Mouse (Mus musculus) frontal cortex, postnatal 25 days (tissue): ENCODE measurements around the gene Atf2.
"Not testable (repeated sequence)": the region's sequence is repeated elsewhere in the genome, so short reads cannot be mapped to it uniquely, and the experiment has no call there.

ENCODE experiments used
- DNase-seq, 2 experiments: peaks; one replicate each; pipeline ENCODE4 v3.0.0; 2022; ENCODE audit warnings: low spot score in 2 of 2

The Atf2 gene

DNA sequence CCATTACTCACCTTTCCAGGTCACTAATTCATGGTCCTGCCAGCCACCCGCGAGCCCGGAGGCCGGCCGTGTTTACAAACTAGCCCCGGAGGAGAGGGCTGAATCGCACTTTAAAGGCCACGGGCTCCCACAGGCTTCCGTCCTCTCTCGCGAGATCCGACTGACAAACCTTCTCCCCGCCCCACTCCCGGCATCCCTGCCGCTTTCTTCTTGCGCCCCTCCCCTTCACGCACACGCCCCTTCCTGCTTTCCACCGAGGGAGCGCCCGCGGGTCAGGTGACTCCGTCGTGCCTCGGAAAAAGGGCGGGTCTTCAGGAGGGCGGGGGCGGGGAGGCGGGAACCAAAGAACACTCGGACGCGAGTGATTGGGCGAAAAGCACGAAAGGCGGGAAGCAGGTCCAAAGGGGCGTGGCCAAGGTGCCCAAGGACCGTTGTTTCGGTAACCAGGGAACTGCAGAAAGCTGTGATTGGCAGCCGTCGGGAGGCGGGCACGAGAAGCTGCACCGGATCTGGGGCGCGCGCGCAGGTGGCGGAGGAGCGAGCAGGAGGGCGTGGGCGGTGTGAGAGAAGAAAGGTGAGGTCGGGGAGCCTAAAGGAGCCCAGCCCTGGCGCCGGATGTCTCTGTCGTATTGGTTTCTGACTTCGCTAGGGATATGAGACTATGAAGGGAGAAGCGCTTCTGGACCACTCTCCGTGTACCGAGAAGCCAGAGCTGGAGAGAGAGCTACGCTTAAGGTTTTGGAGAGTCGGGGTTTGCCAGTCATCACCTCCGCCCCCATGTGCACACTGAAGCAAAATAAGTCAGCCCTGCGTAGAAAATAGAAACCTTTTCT lies at the start of gene Atf2:
Atf2 (minus strand) TSS at position 176 of the 833 bp plus-strand sequence.
- peak; percentile 95 to 97 for DNase-seq

DNA sequence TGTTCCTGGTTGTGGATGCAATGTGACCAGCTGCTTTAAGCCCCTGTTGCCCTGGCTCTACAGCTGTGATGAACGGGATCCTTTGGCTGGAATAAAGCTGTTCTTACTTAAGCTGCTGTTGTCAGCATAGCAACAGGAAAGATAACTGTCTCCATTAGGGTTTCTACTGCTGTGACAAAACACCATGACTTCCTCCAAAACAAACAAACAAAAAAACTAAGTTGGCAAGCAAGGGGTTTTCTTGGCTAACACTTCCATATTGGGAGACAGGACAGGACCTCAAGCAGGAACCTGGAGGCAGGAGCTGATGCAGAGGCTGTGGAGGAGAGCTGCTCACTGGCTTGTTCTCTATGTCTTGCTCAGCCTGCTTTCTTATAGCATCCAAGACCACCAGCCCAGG lies 48.8 kb upstream of the Atf2 start:
- DNase-seq: no peak

DNA sequence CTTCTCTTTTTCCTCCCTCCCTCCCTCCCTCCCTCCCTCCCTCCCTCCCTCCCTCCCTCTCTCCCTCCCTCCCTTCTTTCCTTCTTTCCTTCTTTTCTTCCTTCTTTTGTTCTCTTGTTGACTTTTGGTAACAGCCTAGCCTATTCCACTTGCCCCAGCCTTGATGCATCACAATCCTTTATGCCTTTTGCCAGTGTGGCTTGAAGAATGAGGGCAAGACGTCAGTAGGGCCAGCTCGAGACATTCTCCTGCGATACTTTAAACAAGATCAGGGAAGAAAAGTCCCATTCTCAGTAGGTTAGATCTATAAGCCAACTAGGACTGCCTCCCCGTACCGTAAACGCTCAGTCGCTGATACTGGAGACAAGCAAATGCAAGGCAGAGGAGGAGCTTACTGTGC lies 48.0 kb upstream of the Atf2 start:
- DNase-seq: no peak

DNA sequence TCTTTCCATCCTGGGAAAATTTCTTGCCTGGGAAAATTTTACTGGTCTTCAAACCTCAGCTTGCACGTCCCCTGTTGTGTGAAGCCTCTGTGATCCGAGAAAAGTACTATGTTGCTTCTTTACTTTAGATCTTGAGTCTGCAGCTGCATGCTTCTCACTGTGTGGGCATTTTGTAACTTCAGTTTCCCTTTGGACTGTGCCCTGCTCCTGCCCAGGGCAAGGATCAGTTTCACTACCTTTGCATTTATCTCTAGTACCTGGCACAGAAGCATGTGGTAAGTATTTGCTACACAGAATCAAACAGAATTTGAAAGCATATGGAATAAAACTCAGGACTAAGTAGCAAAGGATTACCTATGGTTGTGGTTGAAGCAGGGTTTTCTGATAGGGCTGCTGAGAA lies 46.5 kb upstream of the Atf2 start:
- DNase-seq: no peak

DNA sequence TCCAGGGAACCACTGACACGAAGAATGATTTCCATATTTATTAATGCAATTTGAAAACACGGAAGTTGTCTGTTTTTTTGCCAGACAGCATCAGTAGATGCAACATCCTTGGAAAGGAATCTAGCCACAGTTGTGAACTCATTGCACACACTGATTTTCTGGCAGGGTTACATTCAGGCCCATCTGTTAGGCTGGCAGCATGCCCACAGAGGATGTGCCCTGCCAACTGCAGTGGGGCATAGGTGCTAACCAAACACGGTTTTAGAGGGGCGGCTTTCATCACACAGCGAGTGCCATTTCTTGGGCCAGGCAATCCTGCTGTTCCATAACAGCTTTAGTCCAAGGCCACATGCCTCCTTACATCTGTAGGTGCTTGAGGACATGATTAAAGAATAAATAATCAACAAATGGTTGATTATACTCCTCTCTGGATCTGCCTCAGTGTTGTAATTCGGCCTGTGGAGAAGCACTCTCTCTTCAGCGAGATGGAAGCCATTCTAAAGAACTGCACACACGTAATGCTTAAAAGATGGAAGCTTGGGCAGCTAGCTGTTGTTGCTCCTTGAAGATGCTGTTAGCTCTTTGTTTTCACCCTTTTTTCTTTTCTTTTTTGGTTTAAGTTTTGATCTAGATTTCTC lies 40.4 kb upstream of the Atf2 start:
- DNase-seq: no peak

DNA sequence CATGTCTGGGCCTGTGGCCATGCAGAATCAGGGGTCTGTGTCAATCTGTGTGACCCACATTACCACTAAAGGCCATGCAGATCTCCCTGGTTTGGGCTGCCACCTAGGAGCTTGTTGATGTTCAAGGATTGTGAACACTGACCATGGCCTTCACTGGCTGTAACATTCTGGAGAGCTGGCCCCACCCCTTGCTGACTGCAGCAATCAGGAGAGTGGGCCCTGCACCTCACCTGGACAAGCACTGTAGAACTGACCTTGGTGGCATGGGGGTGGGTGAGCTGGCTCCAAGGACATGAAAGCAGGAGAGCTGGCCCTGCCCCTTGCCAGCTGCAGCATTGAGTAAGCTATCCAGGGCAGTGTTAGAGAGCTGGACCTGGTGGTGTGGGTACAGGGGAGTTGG lies 35.3 kb upstream of the Atf2 start:
- DNase-seq: no peak

DNA sequence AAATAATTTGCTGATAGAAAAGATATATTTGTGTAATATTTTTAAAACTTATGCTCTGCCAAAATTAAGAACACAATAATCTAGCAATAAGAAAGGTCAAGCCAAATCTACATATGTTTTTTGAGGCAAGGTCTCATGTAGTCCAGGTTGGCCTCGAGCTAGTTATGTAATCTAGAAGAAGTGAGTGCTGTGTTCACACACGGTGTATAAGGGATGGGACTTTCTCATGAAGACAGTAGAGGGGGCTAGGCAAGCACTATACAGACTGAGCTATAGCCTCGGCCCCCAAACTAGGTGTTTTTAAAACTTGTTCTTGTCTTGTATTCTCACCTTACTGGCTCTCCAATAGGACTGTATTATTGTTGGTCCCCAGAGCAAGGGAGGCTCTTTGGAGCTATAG lies 33.1 kb upstream of the Atf2 start:
- DNase-seq: no peak

DNA sequence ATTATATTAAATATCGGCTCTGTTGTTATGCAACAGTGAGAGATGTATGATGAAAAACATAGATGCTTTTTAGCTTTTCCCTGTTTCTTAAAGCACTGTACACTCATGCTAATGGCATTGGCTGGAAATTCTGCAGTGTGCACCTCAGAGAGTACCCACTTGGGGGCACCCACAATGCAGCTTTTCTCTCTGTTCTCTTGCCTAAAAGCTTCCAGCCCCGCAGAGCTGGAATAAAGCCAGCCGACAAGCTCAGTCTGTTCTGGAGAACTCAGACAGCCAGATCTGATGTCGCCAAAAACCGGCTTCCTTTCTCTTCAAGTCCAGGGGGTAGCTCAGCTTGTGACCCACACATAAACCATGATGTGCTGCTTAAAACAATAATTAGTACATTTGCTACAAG lies 32.6 kb upstream of the Atf2 start:
- DNase-seq: peak; percentile 53 to 59

DNA sequence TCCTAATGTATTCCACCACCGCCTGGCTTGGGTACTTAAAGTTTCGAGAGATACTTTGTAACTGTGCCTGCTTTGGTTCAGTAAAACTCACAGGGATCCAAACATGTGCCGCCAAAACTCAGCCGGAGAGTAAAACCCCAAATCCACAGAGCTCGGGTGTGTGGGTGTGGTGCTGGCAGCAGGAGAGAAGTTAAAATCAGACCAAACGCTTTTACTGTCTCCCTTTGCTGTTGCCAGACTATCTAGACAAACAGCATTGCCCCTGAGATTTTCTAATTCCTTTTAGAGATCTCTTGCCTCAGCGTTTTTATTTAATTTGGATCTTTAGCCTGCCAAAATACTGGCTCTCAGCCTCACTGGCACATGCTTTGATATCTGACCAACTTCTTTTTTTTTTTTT lies 27.2 kb upstream of the Atf2 start:
- peak; percentile 15 to 23 for DNase-seq

DNA sequence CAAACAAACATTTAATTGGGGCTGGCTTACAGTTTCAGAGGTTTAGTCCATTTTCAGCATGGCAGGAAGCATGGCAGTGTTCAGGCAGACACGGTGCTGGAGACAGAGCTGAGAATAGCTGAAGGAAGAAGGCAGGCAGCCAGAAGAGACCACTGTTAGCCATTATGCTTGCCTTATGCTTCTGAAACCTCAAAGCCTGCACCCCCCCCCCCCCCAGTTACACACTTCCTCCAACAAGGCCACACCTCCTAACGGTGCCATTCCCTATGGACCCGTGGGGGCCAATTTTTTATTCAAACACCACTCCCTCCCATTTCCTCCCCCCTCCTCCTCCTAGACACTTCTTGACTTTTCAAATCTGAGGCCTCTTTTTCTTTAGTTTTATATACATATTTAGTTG lies 19.8 kb upstream of the Atf2 start:
- DNase-seq: no peak

DNA sequence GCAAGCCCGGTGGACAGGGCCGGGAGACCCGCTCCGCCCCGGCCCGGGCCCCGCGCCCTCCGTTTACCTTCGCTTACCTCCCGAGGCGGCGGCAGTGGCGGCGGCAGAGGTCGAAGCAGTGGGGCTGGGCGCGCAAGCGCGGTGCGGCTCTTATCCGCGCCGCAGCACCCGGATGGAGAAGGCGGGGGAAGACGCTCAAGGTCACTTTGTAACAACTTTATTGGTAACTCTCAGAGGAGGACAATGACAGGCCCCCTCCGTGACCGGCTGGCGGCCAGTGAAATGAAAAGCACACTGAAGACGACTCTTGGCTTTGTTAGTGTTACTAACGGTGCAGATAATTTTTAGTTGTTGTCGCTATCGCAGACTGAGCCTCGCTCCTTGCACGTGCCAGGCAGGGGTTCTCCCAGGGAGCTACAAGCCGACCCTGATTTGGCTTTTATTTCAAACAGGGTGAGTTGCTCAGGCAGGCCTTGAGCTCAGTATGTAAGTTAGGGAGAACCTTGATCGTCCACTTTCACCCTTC lies 18.8 kb upstream of the Atf2 start, which contains the start of gene Atp5g3:
Atp5g3 (minus strand) TSS at position 152 of the 526 bp plus-strand sequence.
- DNase-seq: peak; percentile 81 to 89

DNA sequence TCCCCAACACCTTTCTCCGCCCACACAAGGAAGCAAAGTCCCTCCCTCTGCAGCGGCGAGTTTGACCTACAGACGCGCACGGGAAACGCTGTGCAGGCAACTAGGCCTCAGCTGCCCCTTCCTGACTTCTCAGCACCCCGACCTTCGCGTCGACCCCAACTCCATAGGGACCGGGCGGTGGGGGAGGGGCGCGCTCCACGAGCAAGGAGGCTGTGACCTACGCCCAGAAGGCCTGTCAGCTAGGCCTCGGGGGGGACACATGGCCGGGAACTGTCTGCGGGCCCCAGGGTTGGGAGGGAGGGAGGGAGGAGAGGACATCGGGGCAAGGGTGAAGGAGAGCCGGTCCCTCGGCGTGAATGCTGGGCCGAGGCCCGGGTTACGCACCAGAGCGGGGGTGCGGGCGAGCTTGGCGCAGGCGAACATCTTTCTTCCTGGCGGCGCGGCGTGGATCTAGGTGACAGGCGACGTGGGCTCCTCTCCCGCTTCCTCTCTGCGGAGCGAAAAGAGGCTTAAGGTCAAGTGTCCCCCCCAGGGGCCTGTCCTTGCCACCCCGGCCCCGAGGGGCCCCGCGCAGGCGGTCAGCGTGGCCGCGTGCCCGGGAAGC lies 18.2 kb upstream of the Atf2 start:
- peak; percentile 15 to 21 for DNase-seq

DNA sequence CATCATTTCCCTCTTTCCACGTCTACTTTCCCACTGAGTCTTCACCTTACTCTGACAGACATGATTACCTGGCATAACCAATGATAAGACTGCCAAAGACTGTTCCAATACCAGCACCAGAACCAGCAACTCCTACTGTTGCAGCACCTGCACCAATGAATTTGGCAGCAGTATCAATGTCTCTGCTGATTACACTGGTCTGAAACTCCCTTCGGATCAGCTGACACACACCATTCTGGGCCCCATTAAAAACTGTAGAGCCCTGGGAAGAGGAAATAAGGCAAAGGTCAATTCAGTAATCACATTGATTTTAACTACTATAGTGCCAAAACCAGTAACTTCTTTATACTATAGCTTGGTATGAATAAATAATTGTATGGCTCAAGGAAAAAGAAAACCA lies 16.7 kb upstream of the Atf2 start:
- DNase-seq: no peak

DNA sequence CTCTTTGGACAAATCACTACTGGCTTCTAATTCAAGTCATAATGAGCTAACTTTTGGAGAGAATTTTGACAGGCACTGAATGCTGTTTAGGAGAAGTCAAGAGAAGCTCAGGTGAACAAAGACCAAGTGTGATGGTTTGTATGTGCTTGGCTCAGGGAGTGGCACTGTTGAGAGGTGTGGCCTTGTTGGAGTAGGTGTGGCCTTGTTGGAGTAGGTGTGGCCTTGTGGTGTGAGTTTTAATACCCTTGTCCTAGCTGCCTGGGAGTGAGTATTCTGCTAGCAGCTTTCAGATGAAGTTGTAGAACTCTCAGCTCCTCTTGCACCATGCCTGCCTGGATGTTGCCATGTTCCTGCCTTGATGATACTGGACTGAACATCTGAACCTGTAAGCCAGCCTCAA lies 12.2 kb upstream of the Atf2 start:
- not testable (repeated sequence) for DNase-seq

DNA sequence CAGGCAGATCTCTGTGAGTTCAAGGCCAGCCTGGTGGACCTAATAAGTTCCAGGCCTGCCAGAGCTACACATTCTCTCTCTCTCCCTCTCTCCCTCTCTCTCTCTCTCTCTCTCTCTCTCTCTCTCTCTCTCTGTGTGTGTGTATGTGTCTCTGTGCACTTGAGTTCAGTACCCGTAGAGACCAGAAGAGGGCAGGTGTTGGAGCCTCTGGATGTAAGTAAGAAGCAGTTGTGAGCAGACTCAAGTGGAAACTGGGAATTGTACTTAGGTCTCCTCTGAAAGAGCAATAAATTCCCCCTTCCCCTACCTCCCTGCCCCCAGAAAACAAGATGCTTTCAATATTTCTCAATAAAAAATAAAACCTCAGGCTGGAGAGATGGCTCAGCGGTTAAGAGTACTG lies 11.1 kb upstream of the Atf2 start:
- no peak for DNase-seq

DNA sequence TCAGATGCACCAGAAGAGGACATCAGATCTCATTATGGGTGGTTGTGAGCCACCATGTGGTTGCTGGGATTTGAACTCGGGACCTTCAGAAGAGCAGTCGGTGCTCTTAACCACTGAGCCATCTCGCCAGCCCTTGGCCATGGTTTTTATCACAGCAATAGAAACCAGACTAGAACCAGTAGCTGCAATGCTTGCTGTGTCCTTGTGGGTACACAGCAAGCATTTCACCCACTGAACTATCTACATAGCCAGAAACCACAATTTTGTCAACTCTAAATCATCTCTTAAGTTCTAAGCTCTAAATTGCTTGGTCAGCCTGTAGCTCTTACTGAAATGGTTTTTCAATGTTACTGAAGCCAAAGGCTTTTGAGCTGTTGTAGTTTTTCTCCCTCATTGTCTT lies 9.9 kb upstream of the Atf2 start:
- not testable (repeated sequence) for DNase-seq

DNA sequence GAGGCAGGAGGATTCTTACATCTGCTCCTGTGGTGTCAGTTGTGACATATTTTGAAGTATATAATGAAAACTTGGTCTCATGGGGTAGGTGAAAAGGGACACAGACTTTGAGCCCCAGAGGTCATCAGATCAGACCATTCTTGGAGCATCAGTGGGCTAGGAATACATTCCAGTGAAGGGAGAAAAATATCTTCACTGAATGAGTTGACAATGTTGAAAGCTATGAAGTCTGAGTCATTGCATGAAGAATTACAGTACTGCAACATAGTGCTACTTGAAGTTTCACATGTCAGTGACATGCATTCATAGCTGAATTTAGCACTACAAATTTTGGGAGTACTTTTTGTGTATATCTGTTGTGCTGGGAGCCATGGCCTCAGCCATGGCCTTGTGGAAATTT lies 8.7 kb upstream of the Atf2 start:
- DNase-seq: no peak

DNA sequence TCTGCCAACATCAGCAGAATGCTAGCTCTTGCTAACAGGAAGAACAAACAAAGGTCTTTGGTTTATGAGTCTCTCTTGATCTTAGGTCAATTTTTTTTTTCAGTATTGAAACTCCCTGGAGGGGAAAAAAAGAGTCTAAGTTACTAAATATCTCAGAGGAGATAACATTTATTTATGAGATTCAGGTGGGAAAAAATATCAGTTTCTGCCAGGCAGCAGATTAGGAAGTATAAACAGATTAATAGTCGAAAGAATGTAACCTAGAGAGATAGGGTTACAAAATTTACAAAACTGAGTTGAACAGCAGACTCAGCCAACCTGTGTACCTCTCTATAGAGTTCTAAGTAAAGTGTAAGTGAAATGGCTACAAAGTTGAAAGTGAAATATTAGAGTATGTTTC lies 7.9 kb upstream of the Atf2 start:
- no peak for DNase-seq

DNA sequence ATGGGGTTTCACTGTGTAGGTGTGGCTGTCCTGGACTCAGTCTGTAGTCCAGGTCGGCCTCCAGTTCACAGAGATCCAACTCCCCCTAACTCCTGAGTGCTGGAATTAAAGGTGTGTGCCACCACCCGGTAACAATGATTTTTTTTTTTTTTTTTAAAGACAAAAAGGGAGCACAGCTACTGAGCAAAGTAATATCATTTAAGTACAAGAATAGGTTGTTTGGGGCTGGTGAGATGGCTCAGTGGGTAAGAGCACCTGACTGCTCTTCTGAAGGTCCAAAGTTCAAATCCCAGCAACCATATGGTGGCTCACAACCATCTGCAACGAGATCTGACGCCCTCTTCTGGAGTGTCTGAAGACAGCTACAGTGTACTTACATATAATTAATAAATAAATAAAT lies 4.5 kb upstream of the Atf2 start:
- DNase-seq: not testable (repeated sequence)

DNA sequence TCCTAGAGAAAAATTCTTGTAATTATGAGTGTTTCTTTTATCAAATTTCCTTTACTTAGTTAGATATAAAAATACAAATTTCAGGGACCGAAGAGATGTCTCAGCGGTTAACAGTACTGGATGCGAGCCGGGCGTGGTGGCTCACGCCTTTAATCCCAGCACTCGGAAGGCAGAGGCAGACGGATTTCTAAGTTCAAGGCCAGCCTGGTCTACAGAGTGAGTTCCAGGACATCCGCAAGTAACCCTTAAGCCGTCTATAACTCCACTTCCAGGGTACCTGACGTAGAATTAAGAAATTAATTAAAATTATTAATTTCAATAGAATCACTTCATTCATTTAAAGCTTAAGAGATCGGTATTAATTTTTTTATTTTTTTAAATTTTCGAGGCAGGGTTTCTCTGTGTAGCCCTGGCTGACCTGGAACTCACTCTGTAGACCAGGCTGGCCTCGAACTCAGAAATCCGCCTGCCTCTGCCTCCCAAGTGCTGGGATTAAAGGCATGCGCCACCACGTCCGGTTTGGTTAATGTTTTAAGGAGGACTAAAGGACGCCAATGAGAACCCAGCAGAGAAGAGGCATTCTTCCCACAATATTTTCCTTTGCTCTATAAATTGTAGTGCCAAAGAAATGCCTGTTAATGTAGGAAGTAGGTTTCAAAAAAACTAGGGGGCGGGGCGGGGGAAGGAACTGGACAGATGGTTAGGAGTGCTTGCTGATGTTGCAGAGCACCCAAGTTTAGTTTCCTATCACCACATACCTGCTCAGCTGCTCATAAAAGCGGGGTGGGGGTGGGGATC lies 1.2 kb upstream of the Atf2 start:
- no peak for DNase-seq

DNA sequence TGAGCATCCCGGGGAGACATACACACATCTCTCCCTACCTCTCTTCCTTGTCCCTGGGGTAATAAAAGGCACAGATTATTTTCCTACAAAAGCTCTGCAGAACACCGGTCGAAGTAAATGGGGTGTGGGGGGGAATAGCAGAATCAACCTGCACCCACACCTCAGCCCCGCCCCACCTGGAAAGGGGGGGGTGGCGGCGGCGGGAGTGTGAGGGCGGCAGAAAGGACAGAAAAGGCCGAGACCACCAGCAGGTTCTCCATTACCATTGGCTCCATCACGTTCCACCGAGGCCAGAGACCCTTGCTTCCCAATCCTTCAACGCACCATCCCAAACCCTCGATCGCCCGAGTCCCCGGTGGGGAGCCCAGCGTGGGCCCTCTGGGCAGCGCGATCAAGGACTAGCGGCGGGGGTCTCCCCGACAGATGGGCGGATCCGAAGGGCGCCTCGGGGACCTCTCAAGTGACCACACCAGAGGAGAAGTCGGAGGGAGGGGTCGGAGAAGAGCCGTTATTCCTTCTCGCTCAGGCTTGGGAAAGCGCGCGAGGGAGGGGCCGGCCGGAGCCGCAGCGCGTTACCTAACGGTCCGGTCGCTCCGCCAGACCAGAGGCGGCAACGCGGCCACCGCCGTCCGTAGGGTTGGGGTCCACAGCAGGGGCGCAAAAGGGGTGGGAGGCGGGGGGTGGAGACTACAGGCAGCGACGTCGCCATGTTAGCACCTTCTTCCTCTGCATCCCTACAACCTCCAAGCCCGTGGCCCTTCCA lies 557 bp downstream of the Atf2 start:
- DNase-seq: peak in 1 of 2 experiments; percentile 39
